Mouse (Mus musculus): Measurements from ENCODE around the gene Cldn7.

The Cldn7 gene

DNA sequence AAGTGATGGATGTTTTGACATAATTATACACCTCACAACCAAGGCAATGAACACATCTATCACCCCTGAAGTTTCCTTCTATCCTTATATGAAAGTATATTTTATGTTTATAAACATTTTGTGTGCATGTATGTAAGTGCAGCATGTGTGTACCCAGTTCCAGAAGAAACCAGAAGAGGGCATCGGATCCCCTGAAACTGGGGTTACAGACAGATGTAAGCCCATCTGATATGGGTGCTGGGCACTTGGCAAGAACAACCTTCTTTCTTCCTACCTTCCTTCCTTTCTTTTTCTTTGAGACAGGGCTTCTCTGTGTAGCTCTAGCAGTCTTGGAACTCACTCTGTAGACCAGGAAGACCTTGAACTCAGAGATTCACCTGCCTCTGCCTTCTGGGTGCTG lies 8.4 kb upstream of the Cldn7 start:
- DNase-seq (ENCODE audit: low spot score), result no peak

GRCm38 (mm10) chr11:69960616-69961015 lies 4.0 kb upstream of the Cldn7 start:
- no peak for DNase-seq (ENCODE audit: low spot score)

- DNase-seq (ENCODE audit: low spot score), result no peak
These were observed 2.7 kb upstream of the Cldn7 start for GRCm38 (mm10) chr11:69961841-69962240.

DNA sequence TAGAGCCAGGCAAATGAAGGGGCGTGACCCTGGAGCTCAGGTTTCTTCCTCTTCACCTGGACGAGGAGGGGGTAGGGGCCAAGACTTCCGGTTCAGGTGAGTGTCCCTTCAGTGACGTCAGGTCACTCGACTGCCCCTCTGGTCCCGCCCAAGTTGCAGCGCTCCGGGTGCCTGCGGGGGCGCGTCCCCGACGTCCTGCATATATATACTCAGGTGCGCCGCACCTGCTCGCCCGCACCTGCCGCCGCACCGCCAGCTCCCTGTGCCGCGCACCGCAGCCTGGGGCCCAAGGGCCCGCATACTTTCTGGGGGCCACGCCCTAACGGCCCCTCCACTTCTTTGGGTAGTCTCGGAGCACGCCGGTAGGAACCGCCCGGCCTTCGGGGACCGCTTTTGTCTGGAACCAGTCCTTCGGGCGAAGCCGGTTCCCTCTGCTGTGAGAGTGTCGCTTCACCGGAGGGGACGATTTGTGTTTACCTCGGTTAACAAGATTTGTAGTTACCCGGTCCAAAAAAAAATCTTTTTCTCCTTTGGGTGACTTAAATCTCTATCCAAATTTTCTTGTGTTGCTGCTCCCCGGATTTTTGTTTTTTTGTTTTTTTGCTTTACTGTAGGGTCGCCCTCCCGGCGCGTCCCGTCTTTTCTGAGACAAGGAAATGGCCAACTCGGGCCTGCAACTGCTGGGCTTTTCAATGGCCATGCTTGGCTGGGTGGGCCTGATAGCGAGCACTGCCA lies 859 bp downstream of the Cldn7 start:
- no peak for DNase-seq (ENCODE audit: low spot score)

DNA sequence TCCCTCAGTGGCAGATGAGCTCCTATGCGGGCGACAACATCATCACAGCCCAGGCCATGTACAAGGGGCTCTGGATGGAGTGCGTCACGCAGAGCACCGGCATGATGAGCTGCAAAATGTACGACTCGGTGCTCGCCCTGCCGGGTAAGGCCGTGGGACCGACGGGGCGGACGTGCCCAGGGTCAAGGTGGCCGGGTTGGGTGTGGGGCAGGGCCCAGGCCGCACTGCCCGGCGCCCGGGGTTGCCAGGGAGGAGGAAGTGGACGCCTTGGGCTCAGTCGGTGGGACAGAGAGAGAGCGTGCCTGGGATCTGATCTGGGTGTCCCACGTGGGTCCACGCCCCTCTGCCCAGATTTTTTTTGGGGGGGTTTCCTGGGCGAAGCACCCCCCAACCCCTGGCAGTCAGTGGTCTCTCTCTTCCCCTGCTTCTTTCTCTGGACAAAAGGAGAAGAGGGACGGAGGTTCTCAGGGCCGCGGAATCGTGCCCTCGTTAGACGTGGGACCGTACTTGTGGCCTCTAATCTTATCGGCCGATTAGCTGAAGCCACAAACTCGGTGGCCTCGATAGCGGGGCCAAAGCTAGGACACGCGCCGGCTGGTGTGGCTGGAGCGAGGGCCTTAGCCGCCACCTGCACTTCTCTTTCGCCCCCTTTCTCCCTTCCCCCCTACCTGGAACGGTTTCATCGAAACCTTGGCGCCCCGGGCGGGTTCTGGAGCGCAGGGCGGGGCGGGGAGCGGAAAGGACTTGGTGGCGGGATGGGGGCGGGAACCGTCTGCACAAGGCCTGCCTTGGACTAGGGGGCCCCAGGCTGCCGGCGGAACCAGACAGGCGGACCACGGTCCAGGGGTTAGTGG lies 1.7 kb downstream of the Cldn7 start:
- DNase-seq (ENCODE audit: low spot score), result no peak

GRCm38 (mm10) chr11:69966860-69967517 lies 2.4 kb downstream of the Cldn7 start:
- no peak for DNase-seq (ENCODE audit: low spot score)

DNA sequence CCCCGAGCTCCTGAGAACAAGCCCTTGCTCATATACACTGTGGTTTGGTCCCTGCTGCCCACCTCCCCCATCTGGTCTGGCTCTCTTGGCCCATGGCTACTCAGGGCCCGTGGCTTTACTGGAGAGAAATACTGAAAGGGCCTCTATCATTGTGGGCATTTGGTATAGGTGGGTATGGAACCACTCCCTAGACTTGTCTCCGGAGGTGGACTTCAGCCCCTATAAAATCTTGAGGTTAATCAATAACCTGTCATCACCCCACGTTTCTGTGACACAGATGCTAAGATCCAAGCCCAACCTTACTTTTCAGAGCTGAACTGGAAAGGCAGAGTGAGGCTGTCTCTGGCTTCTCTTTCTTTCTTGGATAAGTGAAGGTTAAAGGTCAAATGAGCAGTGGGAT lies 4.2 kb downstream of the Cldn7 start:
- no peak for DNase-seq (ENCODE audit: low spot score)

DNA sequence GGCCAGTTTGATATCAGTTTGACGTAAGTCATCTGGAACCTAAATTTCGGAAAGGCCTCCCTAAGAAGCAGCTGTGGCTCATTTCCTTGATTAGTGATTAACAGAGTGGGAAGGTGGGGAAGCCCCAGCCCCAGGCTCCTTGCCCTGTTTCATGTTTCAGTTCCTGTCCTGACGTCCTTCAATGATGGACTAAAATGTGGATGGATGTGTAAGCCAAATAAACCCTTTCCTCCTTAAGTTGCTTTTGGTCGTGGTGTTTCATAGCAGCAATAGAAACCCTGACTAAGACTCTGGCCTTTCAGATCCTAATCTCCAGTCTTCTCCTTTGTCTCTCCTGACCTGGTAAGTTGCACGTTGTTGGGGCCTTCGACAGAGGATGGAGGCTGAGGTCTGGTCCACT lies 5.6 kb downstream of the Cldn7 start:
- no peak for DNase-seq (ENCODE audit: low spot score)

DNA sequence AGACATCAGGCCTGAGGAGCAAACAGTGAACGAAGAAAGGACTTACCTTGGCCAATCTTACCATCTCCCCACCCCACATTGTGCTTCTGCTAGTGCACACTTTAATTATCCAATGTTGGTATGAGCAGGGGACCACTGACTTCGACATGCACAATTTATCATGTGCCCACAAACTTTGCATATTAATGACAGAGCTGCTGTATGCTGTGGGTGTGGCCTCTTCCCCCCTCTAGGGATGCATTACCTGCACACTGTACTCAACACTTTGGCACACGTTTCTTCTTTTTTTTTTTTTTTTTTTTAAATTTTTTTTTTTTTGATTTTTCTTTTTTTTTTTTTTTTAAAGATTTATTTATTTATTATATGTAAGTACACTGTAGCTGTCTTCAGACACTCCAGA lies 6.2 kb downstream of the Cldn7 start:
- DNase-seq (ENCODE audit: low spot score), result no peak

DNA sequence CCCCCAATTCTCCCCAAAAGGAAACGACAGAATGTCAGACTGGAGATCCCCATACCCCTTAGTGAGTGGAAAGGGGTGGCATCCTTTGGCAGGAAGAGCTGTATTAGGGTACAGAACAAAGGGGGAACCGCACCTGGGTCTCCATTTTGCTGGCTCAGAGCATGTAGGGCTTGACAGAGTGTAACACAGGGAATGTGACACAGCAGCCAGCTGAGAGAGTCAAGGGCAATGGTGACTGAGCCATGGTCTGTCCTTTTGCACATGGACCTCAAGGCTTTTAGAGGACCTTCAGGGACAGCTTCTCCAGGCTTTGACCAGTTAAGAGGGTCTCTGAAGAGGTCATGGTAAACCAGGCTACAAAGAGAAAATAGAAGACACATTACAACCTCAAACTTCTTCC lies 10.3 kb downstream of the Cldn7 start:
- DNase-seq (ENCODE audit: low spot score), result no peak

GRCm38 (mm10) chr11:69976271-69976670 lies 11.7 kb downstream of the Cldn7 start:
- DNase-seq (ENCODE audit: low spot score), result no peak

DNA sequence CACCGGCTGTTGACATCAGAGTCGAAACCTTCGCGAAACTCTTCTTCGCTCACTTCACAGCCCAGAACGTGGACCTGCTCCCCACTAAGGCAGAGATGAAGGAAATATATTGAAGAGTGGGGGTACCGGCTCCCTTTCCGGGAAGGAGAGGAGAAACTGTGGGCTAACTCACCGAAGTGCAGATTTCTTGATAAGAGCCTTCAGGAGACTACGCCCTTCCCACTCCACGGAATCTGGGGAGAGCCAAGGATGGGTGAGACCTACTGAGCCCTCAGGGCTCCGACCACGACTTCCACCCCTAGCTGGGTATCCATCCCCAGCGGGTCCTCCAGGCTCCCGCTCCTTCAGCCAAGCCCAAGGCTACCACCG lies 15.2 kb downstream of the Cldn7 start:
- no peak for DNase-seq (ENCODE audit: low spot score)

- peak; percentile 95 for DNase-seq (ENCODE audit: low spot score)
These were observed 15.9 kb downstream of the Cldn7 start for GRCm38 (mm10) chr11:69980196-69981140.

DNA sequence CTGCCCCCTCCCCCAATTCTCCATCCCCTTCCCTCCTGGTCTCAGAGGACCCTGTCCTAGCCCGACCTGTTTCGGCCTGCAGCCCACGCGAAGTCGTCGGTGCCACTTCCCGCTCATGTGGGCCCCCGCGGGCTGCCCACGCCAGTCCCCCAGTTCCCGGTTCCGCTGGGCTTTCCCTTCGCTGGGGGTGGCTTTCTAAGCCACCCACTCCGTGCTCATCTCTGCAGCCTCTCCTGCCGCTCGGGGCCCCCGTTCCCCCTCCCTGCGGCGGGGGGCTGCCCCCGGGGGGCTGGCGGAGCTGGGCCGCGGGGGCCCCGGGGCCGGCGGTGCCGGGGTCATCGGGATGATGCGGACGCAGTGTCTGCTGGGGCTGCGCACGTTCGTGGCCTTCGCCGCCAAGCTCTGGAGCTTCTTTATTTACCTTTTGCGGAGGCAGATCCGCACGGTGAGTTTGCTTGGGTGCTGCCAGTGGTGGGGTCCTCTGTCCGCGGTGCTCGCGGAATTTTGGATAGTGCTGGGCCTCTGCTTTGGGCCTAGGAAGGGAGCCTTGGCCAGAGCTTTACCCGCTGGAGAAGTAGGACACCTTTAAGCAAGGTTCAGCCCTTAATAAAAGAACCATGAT lies 16.7 kb downstream of the Cldn7 start, which contains the start of gene Ctdnep1:
TSS of gene Ctdnep1 (plus strand) at position 16 of the 622 bp plus-strand sequence.
- DNase-seq (ENCODE audit: low spot score), result no peak

GRCm38 (mm10) chr11:69982225-69982624 lies 17.6 kb downstream of the Cldn7 start, which contains the start of gene Elp5:
Gene Elp5 (minus strand): TSS chr11:69982517.
- DNase-seq (ENCODE audit: low spot score), result no peak

- DNase-seq (ENCODE audit: low spot score), result no peak
These were observed 18.3 kb downstream of the Cldn7 start for GRCm38 (mm10) chr11:69982877-69983276.

DNA sequence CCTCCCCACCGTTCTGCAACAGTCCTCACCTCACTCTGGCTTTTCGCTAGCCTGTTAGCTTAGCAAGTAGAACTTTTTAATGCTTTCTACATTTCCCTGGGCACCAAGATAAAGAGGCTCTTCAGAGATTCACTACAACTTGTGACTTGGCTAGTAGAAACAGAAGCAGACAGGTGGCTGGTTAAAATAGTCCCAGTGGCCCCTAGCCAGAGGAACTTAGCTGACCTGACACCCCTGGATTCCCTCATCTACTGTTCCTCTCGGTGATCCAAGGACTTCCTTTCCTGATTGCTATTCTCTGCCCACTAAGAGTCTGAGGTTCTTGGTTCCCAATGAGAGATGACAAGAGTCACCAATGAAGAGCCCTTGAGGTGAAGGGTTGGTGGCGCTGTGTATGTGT lies 18.8 kb downstream of the Cldn7 start:
- DNase-seq (ENCODE audit: low spot score), result no peak

GRCm38 (mm10) chr11:69984431-69984830 lies 19.9 kb downstream of the Cldn7 start:
- DNase-seq (ENCODE audit: low spot score), result no peak

- no peak for DNase-seq (ENCODE audit: low spot score)
These were observed 25.4 kb downstream of the Cldn7 start for GRCm38 (mm10) chr11:69989949-69990348.

GRCm38 (mm10) chr11:69990850-69991691 lies 26.5 kb downstream of the Cldn7 start, which contains the start of gene Gabarap:
Gene Gabarap (plus strand): TSS chr11:69991143.
- peak; percentile 93 for DNase-seq (ENCODE audit: low spot score)
